Mouse (Mus musculus) hindbrain, embryonic 13.5 days (tissue): ENCODE measurements around the gene Scyl1. TPM values are rescaled to one million over a fixed set of nuclear protein-coding genes. Genes with fewer than 3 reads are reported as not detected.

Experiments used
- ATAC-seq: fragments of 200-750 bp; cut with Nextera tagmentation; 2 replicates; pipeline ENCODE4 v1.8.0; 2017; ENCODE audit warnings: moderate TSS enrichment; ENCODE audit not compliant: low FRiP score
- H3K27ac ChIP-seq: fragments of 300-500 bp; sonication (generic); 2 replicates; pipeline ENCODE4 v1.5.1; 2015; ENCODE audit warnings: inconsistent platforms, mild to moderate bottlenecking, moderate library complexity
- H3K27me3 ChIP-seq: fragments of 300-500 bp; sonication (generic); 2 replicates; pipeline ENCODE4 v1.6.1; 2015; ENCODE audit warnings: mild to moderate bottlenecking, inconsistent platforms
- H3K36me3 ChIP-seq: fragments of 300-500 bp; sonication (generic); 2 replicates; pipeline ENCODE4 v1.6.1; 2015; ENCODE audit warnings: mild to moderate bottlenecking, inconsistent platforms
- H3K4me1 ChIP-seq: fragments of 300-500 bp; sonication (generic); replicated peaks from 2 replicates; pipeline ENCODE4 v1.6.1; 2015; ENCODE audit warnings: inconsistent platforms
- H3K4me2 ChIP-seq: fragments of 300-500 bp; sonication (generic); 2 replicates; pipeline ENCODE4 v1.6.1; 2015; ENCODE audit warnings: inconsistent platforms, mild to moderate bottlenecking, moderate library complexity
- H3K4me3 ChIP-seq: fragments of 300-500 bp; sonication (generic); 2 replicates; pipeline ENCODE4 v1.5.1; 2015; ENCODE audit warnings: mild to moderate bottlenecking, inconsistent platforms
- H3K9ac ChIP-seq: fragments of 300-500 bp; sonication (generic); 2 replicates; pipeline ENCODE4 v1.6.1; 2015; ENCODE audit warnings: mild to moderate bottlenecking, inconsistent platforms
- H3K9me3 ChIP-seq: fragments of 300-500 bp; sonication (generic); 2 replicates; pipeline ENCODE4 v1.6.1; 2016; ENCODE audit warnings: inconsistent platforms
- WGBS: fragments of 180-500 bp; shearing (Covaris S2); methylation state at CpG from one replicate; pipeline ENCODE4 v1.1.7; 2015; 5-methylcytosine and 5-hydroxymethylcytosine counted together
- polyA plus RNA-seq: library from polyadenylated mRNA; unstranded; fragments of >200 nt; fragmentation: Nextera tagmentation; extraction: Ambion mirVana; gene quantifications from 2 replicates; pipeline ENCODE4 v1.2.1, GENCODE M21; 2015

The Scyl1 gene
- polyA plus RNA-seq, 1 experiment from 2014 or later = 72.4 TPM

DNA sequence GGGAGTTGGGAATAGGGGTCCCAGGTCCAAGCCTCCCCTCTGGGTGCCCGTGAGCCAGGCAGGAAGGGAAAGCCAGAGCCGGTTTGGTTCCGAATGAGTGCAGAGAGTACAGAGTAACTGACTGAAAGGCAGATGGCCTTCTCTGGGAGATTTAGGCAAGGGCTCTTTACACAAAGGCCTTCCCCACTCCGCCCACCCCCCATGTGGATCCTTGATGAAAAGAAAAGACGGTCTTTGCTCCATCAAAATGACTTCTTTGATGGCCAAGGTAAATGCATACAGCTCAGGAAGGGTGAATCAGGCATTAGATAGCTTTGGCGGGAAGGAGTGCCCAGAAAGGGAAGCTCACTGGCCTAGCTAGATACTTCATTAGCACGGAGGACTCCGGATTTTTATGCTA, 7.1 kb upstream of the Scyl1 start:
- Histone ChIP-seq H3K27ac (no peak overlapping the region), H3K4me2 (no peak overlapping the region), H3K4me3 (no peak overlapping the region), H3K9ac (no peak overlapping the region), H3K9me3 (no peaks in the 10 kb centered on the region), H3K4me1 (no peaks in the 10 kb centered on the region), H3K36me3 (no peaks in the 10 kb centered on the region), H3K27me3 (no peaks in the 10 kb centered on the region)
- 47% methylated on average over 8 of the region's 8 CpGs for WGBS
- ATAC-seq = no peak

DNA sequence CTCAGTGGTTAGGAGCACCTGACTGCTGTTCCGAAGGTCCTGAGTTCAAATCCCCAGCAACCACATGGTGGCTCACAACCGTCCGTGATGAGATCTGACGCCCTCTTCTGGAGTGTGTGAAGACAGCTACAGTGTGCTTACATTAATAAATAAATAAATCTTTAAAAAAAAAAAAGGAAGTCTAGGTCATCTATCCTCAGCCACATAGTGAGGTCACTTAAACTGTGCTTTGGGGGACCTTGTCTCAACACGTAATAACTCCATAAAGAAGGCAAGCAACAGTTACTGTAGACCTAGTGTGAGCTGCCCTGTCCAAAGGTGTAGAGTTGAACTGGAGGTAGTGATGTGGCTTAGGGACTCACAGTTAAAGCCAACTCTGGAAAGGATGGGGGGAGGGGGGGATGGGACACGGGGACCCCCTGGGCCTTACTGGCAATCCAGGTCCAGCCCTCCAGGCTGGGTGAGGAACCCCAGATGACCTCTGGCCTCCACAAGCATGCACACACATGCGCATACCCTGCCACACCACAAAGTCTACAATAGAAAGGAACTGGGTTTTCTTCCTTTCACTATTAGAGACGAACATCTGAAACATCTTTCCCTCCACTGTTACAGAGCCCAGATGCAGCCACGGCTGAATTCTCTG, 6.3 kb upstream of the Scyl1 start:
- Histone ChIP-seq H3K9me3 (no peaks in the 10 kb centered on the region), H3K4me3 (no peak overlapping the region), H3K36me3 (no peaks in the 10 kb centered on the region), H3K9ac (no peak overlapping the region), H3K27me3 (no peaks in the 10 kb centered on the region), H3K4me2 (no peak overlapping the region), H3K27ac (no peak overlapping the region), H3K4me1 (no peaks in the 10 kb centered on the region)
- no peak for ATAC-seq
- WGBS = 84% methylated on average over 9 of the region's 9 CpGs

DNA sequence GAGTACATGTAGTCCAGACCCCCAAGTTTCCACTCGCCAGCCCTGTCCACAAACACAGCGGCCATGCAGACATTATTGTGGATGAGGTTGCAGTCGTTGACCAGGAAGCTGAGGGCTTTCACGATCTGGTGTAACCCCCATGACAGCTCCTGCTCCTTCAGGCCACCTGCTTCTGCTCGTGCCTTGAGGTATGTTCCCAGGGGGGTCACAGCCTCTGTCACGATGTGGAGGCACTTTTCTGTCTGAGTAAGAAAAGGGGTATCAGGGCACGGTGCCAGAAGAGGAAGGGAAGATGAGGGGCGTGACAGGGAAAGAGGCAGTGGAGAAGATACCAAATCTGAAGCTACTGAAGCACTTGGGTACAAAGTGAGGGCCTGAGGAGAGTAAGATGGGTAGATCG, 908 bp downstream of the Scyl1 start:
- WGBS = 45% methylated on average over 9 of the region's 9 CpGs
- H3K27ac ChIP-seq = peak overlapping the region; percentile 84
- peaks cover 29% of the 10 kb centered on the region for H3K4me1 ChIP-seq
- peak overlapping the region; percentile 87 for H3K9ac ChIP-seq
- H3K4me3 ChIP-seq = peak overlapping the region; percentile 59
- H3K4me2 ChIP-seq = peak overlapping the region; percentile 86
- no peaks in the 10 kb centered on the region for H3K9me3 ChIP-seq
- peak; percentile 5; the same call in 1 of the 2 replicates for ATAC-seq
- peaks cover 44% of the 10 kb centered on the region for H3K36me3 ChIP-seq
- no peaks in the 10 kb centered on the region for H3K27me3 ChIP-seq

DNA sequence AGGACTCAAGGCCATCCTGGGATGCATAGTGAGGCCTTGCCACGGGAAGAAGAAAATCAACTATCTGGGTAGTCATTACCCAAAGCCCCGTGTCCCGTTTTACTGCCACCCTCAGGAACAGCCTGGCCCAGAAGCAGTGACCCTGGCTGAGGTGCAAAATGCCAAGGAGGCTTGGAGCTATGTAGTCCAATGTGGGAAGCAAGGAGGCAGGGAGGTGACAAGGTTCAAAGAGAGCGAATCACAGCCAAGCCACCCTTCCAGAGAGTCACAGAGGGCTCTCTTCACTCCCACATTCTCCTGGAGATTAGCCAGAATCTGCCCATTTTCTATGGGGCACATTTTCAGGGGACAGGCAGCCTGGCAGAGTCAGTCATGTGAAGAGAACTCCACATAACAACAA, 3.9 kb downstream of the Scyl1 start:
- Histone ChIP-seq H3K4me1 (peaks cover 29% of the 10 kb centered on the region), H3K9ac (0 out of 2 replicates have a peak overlapping the region, but pooled peaks have one; percentile 15), H3K27ac (no peak overlapping the region), H3K9me3 (no peaks in the 10 kb centered on the region), H3K4me3 (no peak overlapping the region), H3K27me3 (no peaks in the 10 kb centered on the region), H3K36me3 (peaks cover 72% of the 10 kb centered on the region), H3K4me2 (no peak overlapping the region)
- 90% methylated on average over 4 of the region's 4 CpGs for WGBS
- no peak for ATAC-seq

DNA sequence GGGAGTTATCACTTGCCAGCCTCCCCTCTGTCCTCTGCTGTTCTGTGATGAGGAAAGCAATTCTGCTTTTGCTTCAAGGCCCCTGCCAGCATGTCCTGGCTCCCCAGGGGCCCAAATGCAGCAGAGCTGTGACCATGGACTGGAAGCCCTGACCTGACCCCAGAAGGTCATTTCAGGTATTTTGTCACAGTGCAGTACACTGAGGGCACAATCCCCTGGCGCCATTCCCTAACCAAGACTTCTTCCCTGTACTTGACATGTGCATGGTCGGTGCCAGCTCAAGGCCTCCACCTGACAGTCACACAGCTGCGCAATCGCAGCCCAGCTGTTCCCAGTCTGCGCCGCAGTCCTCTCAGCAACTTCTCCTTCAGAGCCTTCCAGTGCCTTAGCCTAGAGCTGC, 8.1 kb downstream of the Scyl1 start:
- Histone ChIP-seq H3K27me3 (peaks cover 19% of the 10 kb centered on the region), H3K4me3 (no peak overlapping the region), H3K27ac (no peak overlapping the region), H3K9ac (no peak overlapping the region), H3K4me1 (peaks cover 4% of the 10 kb centered on the region; the same call in 1 of the 2 replicates), H3K9me3 (no peaks in the 10 kb centered on the region), H3K36me3 (peaks cover 98% of the 10 kb centered on the region), H3K4me2 (no peak overlapping the region)
- ATAC-seq = no peak
- WGBS = 94% methylated on average over 6 of the region's 6 CpGs

DNA sequence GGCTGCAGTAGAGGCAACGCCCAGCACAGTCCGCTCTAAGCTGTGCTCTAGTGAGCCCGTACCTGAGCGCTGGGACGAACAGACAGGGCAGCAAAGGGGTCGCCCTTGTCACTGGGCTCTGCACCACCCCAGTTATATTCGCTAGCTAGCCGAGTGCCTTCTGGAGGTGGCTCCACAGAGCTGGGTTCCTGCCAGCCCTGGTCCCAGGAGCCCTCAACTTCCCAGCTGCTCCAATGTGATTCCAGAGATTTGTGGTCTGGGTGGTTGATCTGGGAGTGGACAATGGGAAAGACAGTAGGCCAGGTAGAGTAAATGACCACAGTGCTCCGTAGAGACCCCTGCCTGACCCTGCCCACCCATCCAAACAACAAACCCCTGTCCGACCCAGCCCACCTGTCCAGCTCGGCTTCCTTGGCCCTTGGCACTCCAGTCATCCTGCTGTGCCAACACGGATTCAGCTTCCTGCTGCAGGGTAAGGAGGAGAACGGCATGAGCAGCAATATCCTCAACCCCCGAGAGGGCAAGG, 12.3 kb downstream of the Scyl1 start:
- Histone ChIP-seq H3K27ac (no peak overlapping the region), H3K9me3 (no peaks in the 10 kb centered on the region), H3K4me1 (peaks cover 13% of the 10 kb centered on the region), H3K4me3 (no peak overlapping the region), H3K9ac (no peak overlapping the region), H3K4me2 (no peak overlapping the region), H3K27me3 (peaks cover 61% of the 10 kb centered on the region), H3K36me3 (peaks cover 68% of the 10 kb centered on the region)
- WGBS = 90% methylated on average over 14 of the region's 14 CpGs
- no peak for ATAC-seq

DNA sequence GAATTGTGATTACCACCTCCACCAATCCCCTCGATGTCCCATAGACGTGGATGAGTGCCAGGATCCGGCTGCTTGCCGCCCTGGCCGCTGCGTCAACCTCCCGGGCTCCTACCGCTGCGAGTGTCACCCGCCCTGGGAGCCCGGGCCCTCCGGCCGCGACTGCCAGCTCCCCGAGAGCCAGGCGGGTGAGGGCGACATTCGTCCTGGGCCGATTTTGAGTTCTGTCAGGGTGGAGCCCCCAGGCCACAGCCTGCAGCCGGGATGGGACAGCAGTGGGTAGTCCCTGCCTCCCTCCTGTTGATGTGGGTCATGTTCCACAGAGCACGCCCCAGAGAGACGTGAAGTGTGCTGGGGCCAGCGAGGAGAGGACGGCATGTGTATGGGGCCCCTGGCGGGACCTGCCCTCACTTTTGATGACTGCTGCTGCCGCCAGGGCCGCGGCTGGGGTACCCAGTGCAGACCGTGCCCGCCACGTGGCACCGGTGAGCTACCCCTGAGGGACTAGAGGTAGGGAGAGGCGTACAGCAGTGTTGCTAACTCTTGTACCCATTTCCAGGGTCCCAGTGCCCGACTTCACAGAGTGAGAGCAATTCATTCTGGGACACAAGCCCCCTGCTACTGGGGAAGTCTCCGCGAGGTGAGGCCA, 14.1 kb downstream of the Scyl1 start:
- Histone ChIP-seq H3K4me2 (peak overlapping the region; percentile 33), H3K27ac (no peak overlapping the region), H3K4me1 (peaks cover 13% of the 10 kb centered on the region), H3K4me3 (peak overlapping the region; percentile 20), H3K9ac (peak overlapping the region; percentile 56; the same call in 1 of the 2 replicates), H3K36me3 (peaks cover 52% of the 10 kb centered on the region), H3K9me3 (no peaks in the 10 kb centered on the region), H3K27me3 (peaks cover 79% of the 10 kb centered on the region)
- ATAC-seq = no peak; the same call in 1 of the 2 replicates
- WGBS = 12% methylated on average over 36 of the region's 36 CpGs

DNA sequence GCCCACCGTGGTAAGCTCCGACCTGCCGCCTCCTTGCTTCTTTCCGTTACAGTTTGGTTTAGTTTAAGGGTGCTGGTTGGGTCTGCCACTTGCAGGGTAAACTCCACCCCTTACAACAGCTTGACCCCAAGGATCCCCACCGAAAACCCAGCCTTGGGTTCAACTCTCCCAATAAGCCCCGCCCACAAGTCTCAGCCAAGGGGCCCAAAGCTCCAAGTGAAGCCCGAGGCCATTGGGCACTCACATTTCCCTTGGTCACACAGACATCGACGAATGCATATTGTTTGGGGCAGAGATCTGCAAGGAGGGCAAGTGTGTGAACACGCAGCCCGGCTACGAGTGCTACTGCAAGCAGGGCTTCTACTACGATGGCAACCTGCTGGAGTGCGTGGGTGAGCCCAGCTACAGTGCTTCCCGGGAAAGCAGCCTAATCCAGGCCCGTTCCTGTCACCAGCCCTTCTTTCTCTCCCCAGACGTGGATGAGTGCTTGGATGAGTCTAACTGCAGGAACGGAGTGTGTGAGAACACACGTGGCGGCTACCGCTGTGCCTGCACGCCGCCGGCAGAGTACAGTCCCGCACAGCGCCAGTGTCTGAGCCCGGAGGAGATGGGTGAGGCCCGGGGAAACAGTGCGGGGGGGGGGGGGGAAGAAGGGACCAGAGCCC, 14.8 kb downstream of the Scyl1 start:
- H3K4me3 ChIP-seq = peak overlapping the region; percentile 20; the same call in 1 of the 2 replicates
- WGBS = 9% methylated on average over 29 of the region's 29 CpGs

GRCm38 (mm10) chr19:5751742-5752141, 19.5 kb downstream of the Scyl1 start:
- ATAC-seq = no peak
- H3K27me3 ChIP-seq = peaks cover 100% of the 10 kb centered on the region

More for the DNA sequence above, 14.8 kb downstream of the Scyl1 start:
- H3K9me3 ChIP-seq = no peaks in the 10 kb centered on the region
- no peak overlapping the region for H3K27ac ChIP-seq
- peak overlapping the region; percentile 33 for H3K4me2 ChIP-seq
- H3K9ac ChIP-seq = peak overlapping the region; percentile 56
- H3K4me1 ChIP-seq = peaks cover 19% of the 10 kb centered on the region
- no peak for ATAC-seq
- peaks cover 86% of the 10 kb centered on the region for H3K27me3 ChIP-seq
- H3K36me3 ChIP-seq = peaks cover 45% of the 10 kb centered on the region

GRCm38 (mm10) chr19:5750951-5751350, 20.3 kb downstream of the Scyl1 start:
- Histone ChIP-seq H3K4me2 (no peak overlapping the region), H3K9ac (0 out of 2 replicates have a peak overlapping the region, but pooled peaks have one; percentile 9), H3K4me3 (0 out of 2 replicates have a peak overlapping the region, but pooled peaks have one; percentile 1), H3K9me3 (no peaks in the 10 kb centered on the region), H3K27me3 (peaks cover 100% of the 10 kb centered on the region), H3K36me3 (no peaks in the 10 kb centered on the region), H3K27ac (no peak overlapping the region), H3K4me1 (peaks cover 25% of the 10 kb centered on the region)
- ATAC-seq = no peak
- WGBS = 8% methylated on average over 22 of the region's 22 CpGs

More at GRCm38 (mm10) chr19:5751742-5752141, 19.5 kb downstream of the Scyl1 start:
- 8% methylated on average over 20 of the region's 20 CpGs for WGBS
- H3K4me3 ChIP-seq = no peak overlapping the region
- H3K4me1 ChIP-seq = peaks cover 20% of the 10 kb centered on the region
- H3K9ac ChIP-seq = no peak overlapping the region
- H3K9me3 ChIP-seq = no peaks in the 10 kb centered on the region
- 0 out of 2 replicates have a peak overlapping the region, but pooled peaks have one; percentile 6 for H3K4me2 ChIP-seq
- no peaks in the 10 kb centered on the region for H3K36me3 ChIP-seq
- H3K27ac ChIP-seq = no peak overlapping the region

DNA sequence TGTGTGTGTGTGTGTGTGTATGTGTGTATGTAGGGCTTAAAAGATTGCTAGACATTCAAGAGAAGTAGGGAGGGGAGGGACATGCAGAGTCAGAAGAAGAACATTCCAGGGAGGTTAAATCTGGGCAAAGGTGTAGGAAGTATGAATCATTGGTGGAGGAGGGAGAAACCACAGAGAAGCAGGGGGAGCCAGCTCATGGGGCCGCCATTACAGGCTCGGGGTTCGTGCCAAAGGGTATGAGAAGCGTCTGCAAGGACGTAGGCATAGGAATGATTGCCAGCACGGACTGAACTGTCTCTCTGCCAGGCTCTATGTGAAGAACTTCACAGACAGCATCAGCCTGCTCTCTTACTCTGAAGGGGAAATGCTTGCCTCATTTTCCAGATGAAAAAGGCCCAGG, 21.7 kb downstream of the Scyl1 start:
- peaks cover 33% of the 10 kb centered on the region for H3K4me1 ChIP-seq
- H3K27me3 ChIP-seq = peaks cover 100% of the 10 kb centered on the region
- WGBS = 87% methylated on average over 6 of the region's 6 CpGs
- no peaks in the 10 kb centered on the region for H3K9me3 ChIP-seq
- ATAC-seq = no peak
- no peak overlapping the region for H3K4me3 ChIP-seq
- no peak overlapping the region for H3K4me2 ChIP-seq
- H3K36me3 ChIP-seq = no peaks in the 10 kb centered on the region
- no peak overlapping the region for H3K9ac ChIP-seq
- H3K27ac ChIP-seq = no peak overlapping the region

DNA sequence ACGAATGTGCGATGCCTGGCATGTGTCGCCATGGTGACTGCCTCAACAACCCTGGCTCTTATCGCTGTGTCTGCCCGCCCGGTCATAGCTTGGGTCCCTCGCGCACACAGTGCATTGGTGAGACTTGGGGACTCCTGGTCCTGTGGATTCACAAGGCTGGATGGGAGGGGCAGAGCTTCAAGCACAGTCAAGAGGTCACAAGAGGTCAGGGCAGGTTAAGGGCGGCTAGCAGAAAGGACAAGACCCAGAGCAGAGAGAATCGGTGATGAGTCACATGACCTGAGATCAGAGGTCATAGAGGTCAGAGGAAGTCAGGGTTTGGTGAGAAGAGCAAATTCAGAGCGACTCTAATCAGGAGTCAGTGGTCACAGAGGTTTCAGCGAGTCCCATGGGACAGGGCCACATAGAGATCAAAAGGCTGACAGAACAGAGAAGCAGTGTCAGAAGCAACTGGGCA, 24.3 kb downstream of the Scyl1 start:
- no peak overlapping the region for H3K9ac ChIP-seq
- H3K27me3 ChIP-seq = peaks cover 99% of the 10 kb centered on the region
- peaks cover 52% of the 10 kb centered on the region for H3K4me1 ChIP-seq
- no peak overlapping the region for H3K4me3 ChIP-seq
- 21% methylated on average over 12 of the region's 12 CpGs for WGBS
- H3K36me3 ChIP-seq = no peaks in the 10 kb centered on the region
- no peak for ATAC-seq
- H3K4me2 ChIP-seq = peak overlapping the region; percentile 9; the same call in 1 of the 2 replicates
- no peak overlapping the region for H3K27ac ChIP-seq
- no peaks in the 10 kb centered on the region for H3K9me3 ChIP-seq
